Mouse (Mus musculus): ENCODE measurements around the gene Smarcc2.

Gene Smarcc2

DNA sequence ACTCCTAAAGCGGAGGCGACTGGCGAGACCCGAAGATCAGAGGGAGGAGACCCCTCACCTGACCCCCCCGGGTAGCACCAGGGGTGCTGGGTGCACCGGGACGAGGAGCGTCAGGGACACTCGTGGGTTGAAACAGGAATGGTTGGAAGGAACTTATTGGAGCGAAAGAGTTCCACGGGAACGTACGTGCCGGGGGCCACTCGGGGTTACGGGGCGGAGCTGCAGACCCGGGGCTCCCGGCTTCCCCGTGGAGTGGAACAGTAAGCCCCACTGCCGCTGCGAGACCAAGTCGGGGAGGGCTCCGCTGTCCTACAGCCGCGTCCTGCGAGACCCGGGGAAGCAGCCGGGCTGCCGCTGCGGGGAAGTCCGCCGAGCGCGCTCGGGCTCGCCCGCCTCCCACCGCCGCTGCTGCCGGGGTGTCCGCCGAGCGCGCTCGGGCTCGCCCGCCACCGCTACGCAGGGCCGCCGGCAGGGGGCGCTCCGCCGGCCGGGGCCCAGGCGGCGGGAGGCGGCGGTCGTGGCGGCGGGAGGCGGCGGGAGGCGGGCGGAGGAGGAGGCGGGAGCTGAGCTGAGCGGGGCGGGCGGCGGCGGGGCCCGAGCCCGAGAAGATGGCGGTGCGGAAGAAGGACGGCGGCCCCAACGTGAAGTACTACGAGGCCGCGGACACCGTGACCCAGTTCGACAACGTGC, at the start of gene Smarcc2:
Gene Smarcc2 (plus strand): TSS at position 530 of the 690 bp plus-strand sequence.
- DNase-seq (ENCODE audit: low spot score in 2 of 2), result peak; percentile 55 to 64

DNA sequence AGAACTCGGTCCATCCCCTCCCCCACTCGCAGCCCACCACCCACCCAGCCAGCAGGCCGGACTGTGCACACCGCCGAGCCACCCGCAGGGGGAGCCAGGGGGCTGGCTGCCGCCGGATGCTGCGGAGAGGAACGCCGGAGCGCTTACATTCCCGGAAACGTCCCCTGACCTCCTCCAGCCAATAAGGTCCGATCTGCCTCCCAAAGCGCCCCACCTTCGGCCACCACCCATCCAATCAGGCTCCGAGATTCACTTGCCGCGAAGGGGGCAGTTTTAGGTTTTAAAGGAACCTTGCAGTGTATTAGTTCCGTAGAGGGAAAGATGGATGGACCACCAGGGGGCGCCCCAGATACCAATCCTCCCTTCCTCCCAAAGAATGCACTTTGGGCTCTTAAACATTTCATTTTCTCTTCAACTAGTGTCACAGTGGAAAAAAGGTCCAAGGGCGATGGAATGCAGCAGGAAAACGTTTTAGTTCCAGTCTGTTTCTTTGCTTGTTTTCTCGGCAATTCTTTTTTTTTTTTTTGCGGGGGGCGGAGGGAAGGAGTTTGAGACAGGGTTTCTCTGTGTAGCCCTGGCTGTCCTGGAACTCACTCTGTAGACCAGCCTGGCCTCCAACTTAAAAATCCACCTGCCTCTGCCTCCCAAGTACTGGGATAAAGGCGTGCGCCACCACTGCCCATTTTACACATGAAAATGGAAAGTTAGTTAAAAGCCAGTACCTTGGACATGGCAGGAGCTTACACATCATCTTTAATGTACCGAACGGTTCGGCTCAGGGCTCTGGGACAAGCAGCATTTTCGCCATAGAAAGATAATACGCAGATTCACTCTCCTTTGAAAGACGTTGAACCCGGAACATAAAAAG, 49.1 kb upstream of the Smarcc2 start:
- DNase-seq (ENCODE audit: low spot score in 2 of 2), result peak; percentile 94 to 99

DNA sequence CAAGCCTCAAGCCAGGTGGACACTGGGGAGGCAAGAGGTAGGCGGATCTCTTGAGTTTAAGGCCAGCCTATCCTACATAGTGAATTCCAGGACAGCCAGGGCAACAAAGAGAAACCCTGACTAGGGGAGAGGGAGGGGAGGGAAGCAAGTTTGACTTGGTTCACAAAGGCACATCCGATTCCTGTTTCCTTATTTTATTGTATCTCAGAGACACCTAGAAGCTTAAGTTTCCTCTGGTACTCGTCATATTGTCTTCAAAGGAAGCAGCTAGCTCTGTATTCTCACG, 48.5 kb upstream of the Smarcc2 start:
- DNase-seq (ENCODE audit: low spot score in 2 of 2), result no peak

DNA sequence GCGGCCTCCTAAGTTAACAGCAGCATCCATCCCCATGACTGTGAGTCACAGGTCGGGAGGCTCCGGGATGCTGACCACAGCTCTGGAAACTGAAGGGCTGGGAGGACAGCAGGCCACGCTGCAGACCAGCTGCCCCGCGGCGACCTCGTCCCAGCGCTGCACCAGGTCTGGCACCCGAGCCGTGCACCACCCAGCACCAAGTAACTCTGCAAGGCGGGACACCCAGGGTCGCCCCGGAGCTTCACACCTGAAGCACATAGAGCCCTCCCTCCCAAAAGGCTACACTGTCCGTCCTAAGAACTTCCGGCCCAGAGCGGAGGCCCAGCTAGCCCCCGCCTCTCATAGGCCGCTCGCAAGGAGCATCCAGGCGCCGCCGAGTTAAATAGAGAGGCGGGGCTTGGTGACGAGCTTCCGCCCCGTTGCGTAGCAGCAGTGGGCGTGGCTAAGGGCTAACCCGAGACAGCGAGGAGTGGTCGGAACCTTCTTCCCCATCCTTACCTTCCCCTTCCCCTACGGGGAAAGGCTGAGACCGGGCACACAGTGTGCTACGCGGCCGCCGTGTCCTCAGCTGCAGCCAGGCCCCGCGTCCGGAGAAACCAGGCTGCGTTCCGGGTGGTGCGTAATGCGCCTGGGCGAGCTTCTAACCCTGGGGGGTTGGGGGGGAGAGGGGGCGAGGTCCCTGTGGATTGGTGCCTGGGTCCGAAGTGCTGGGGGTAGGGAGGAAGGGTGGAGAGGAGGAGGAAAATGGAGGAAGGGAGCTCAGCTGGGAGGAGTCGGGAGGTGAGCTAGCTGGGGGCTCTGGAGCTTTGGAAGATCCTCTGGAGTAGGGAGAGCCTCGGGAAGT, 47.6 kb upstream of the Smarcc2 start, which contains the start of the genes Nabp2 and Rnf41:
Gene Nabp2 (minus strand): TSS at position 282 of the 844 bp plus-strand sequence.
Gene Rnf41 (plus strand): TSS at position 447 of the 844 bp plus-strand sequence.
- peak; percentile 90 to 96 for DNase-seq (ENCODE audit: low spot score in 2 of 2)

DNA sequence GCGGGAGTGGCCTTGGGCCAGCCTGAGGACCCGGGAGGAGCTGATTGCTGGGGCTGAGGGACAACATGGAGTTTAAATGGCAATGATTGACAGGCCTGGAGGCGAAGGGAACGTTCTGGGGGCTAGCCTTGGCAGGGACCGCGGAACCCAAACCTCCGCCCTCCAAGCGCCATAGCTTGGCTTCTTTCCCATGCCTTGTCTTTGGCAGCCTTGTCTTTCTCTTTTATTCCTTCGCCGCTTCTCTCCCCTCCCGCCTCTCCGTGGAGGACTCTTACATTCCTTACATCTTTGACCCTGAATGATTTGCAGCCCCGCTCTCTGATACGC, 47.0 kb upstream of the Smarcc2 start:
- DNase-seq (ENCODE audit: low spot score in 2 of 2), result no peak

DNA sequence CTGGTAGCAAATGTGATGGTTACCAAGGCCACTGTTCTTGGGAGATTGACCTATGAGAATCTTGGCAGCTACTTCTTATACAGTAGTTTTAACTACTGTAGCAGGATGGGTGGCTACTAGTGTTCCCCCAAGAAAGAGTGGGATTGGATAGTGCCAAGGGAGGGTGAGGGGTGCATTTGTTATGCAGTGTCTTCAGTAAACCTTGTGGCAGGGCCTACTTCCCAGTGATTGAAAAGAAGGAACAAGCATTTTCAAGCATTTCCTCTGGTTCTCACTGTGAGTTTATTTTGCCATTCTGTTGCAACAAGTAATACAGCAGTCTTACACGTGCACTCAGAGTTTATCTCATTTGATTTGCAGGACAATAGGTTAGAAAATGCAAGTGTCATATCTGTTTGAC, 46.5 kb upstream of the Smarcc2 start:
- no peak for DNase-seq (ENCODE audit: low spot score in 2 of 2)

DNA sequence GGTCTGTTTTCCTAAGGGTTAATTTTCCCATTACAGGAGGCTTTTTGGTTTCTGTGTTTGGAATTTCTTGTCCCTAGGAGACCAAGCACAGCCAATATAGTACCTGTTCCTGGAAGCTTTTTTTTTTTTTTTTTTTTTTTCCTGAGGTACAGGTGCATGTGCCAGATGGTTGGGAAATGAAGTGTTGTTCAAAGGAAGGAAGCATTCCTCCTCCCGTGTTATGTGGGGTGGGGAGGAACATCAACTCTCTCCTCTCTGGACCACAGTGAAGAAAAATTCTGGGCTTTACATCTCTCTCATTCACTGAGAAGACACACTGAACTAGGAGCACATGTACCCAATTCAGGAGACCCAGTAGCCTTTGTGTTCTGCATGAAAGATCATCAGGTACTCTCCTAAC, 46.0 kb upstream of the Smarcc2 start:
- DNase-seq (ENCODE audit: low spot score in 2 of 2), result no peak

DNA sequence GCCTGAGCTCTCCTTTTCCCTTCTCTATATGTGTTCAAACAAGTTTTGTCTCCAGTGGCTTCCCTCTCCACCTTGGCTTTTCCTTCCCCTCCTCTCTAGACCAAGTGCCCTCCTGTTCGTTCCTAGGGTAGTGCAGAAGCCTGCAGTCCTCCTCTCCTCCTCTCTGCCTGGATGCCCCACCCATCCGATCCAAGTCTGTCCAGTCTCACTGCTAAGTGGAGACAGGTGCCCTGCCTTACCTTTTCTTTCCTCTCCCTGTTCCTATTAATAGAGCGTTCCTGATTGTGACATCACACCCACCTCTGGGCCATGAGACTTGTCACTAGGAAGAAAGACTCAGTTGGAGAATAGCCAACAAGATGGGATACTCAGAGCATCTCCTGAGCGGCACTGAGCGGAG, 44.2 kb upstream of the Smarcc2 start:
- no peak for DNase-seq (ENCODE audit: low spot score in 2 of 2)

DNA sequence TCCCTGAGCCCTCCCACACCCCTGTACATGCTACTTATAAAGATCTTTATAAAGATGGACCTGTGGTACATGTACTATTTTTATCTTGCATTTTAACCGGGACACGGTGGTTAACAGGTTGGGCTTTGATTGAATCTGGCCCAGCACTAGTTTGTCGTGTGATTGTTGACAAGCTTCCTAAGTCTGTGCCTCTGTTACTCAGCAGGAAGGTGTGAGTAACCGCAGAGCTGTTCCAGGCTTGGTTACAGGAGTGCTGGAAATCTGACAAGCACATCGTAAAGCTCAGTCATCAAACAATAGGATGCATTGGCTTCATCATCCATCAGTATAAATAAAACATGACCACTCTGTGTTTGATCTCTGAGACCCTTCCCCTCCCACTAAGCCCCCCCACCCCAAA, 36.6 kb upstream of the Smarcc2 start:
- no peak for DNase-seq (ENCODE audit: low spot score in 2 of 2)

DNA sequence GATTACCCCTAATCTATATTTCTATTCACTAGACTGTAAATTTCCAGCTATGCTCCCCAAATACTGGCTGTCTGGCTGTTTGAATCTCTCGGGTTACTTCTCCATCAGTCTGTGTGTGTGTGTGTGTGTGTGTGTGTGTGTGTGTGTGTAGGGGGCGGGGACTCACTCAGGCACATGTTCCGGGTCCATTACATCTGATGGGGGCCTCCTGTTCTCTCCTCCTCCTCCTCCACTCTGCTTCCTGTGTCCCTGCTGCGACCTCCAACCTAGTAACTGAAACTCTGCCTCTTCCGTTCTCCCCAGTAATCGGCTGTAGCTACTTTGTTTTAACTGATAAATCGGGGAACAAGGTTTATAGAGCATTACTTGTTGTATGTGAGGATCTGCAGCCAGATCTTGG, 34.4 kb upstream of the Smarcc2 start:
- no peak for DNase-seq (ENCODE audit: low spot score in 2 of 2)

DNA sequence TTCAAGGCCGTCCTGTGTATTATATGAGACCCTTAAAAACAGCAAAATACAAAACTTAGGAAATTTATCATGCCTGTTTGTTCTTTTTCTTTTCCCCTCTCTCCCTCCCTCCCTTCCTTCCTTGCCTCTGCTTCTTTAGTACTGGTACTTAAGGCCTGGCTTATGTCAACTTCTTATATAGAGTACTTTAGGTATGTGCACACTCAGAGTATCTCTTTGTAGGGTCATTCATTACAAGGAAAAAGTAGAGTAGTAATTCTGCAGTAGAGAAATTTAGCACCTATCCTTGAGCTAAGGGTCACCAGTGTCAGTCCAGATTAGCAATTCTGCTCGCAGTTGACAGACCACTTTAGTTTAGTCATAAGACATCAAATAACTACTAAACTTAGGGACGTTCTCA, 33.8 kb upstream of the Smarcc2 start:
- no peak for DNase-seq (ENCODE audit: low spot score in 2 of 2)

DNA sequence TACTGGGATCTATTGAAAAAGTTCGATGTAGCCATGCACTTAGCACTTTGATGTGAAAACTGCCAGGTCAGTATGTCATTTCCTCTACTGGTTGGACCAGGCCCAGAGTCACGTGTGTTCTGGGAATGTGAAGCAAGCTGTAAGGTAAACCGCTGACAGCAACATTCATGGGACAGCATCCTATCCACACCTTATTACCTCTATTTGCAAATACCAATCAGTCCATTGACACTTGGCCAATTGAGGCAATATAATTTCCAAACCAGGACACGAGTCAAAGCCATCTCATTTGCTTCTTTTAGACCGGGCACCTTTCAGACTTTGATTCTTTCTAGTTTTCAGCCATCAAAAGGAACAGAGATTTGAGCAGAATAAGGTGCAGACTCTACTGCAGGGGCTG, 30.0 kb upstream of the Smarcc2 start:
- DNase-seq (ENCODE audit: low spot score in 2 of 2), result no peak

DNA sequence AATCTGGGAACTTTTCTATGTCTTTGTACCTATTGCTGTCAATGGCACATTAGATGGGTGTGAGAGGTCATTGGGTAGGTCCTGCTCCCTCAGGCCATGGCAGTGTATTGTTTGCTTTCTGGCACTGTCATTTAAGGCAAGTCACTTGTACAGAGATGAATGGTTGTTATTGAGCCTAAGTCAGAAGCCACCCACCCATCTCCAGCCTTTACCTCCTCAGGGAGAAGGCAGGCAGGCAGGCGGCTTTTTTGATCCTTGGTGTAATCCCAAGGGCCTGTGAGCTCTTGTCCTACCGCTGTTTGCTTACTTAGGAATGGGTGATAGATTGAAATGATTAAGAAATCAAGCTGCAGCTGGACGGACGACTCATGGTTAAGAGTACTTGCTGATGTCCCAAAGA, 29.6 kb upstream of the Smarcc2 start:
- DNase-seq (ENCODE audit: low spot score in 2 of 2), result no peak

DNA sequence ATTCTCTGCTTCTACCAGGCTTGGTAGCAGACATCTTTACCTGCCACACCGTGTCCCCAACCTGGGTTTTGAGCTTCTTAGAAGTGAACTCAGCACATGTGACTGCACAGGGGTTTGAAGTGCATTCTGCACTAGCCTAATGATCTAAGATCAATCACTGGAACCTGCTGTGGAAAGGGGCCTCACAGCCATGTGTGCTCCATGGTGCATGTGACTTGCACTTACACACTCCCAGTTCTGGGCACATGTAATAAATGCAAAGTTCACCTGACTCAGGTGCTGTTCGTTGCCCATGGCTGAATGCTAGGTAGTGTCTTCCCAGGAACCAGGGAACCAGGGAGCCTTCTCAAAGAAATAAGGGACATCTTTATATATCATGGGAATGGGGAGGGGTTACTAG, 25.6 kb upstream of the Smarcc2 start:
- DNase-seq (ENCODE audit: low spot score in 2 of 2), result no peak

DNA sequence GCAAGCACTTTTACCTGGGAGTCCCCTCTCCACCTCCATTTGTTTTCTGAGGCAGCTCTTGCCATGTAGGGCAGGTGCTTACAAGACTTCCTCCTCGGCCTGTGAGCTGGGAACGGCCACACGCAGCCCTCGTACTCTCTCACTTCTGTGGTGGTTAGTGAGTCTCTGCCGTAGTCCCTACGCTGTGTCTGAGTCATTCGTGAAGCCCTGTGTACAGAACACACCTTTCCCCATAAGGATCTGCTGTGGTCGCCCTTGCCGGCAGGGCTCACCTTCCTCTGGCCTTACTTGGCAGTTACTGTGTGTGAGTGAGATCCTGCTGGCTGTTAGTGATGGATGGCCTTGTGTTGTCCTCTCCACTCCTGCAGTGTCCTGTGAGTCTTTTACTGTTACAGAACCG, 24.4 kb upstream of the Smarcc2 start:
- DNase-seq (ENCODE audit: low spot score in 2 of 2), result no peak

DNA sequence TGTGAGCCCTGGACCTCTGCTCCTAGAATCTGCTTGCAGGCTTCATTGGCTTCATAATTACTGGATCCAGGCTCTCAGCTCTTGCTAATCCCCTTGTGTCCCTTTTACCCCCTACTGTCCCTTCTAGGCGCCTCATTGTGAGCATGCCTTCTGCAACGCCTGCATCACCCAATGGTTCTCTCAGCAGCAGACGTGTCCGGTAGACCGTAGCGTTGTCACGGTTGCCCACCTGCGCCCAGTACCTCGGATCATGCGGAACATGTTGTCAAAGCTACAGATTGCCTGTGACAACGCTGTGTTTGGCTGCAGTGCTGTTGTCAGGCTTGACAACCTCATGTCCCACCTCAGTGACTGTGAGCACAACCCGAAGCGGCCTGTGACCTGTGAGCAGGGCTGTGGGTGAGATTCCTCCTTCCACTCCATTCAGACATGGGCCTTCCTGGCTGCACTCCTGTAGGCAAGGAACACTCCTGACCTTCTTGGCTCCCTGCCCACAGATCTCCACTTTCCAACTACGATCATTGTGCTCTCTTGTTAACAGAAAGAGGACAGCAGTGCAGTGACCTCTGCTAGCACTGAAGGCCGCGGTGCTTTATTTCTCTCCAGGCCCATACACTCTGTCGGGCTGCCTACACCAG, 23.7 kb upstream of the Smarcc2 start:
- no peak for DNase-seq (ENCODE audit: low spot score in 2 of 2)

DNA sequence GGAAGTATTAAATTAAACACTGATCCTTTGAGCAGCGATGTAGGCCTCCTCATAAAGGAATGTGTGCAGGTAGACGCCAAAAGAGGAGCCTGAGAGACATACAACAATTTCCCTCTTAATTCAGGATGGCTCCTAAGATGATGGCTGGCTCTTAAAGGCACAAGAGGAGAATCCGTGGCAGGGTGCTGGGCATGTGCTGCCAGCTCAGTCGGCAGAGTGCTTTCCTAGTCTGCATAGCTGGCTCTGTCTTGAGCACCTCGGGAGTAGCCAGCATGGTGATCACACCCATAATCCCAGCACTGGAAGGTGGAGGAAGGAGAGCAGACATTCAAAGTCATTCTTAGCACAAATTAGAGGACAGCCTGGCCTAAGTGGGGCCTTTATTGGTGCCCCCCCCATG, 23.2 kb upstream of the Smarcc2 start:
- DNase-seq (ENCODE audit: low spot score in 2 of 2), result no peak

DNA sequence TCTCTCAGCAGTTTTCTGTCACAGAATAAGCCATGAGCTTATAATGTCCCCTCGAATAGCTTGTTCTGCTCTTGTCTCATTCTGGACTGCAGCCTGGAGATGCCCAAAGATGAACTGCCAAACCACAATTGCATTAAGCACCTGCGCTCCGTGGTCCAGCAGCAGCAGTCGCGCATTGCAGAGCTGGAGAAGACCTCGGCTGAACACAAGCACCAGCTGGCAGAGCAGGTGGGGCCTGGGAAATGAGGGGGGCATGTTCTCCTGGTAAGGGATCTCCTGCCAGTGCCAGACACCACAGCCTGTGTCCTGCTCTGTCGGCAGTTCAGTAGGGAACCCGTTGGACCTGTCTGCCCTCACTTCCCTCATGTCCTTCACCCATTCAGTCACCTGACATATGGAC, 22.7 kb upstream of the Smarcc2 start:
- no peak for DNase-seq (ENCODE audit: low spot score in 2 of 2)

DNA sequence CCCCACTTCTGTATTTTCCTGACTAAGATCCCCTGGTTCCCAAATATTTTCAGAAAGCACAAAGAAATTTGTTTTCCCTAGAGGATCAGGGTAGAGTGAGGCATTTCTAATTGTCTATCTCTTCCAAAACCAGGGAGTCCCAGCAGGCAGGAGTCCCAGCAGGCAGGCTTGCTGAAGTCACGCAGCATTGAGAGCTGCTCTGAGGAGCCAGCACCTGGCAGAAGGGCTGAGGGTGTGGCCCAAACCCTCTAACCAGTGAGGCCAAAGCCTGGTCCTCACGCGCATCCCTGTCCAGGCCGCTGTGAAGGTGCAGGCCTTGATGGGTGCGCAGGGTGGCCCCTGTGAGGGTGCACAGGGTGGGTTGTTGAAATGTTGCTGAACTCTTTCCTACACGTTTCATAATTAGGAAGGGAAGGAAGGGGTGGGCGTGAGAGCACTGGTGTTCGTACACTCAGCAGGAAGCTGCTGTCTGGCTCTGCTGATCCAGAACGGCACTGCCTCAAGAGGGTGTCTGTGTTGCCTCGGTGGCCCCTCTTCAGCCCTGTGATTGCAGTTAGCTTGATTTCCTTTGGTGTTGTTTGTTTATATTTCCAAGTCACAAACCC, 20.3 kb upstream of the Smarcc2 start:
- DNase-seq (ENCODE audit: low spot score in 2 of 2), result peak in 1 of 2 experiments; percentile 46

DNA sequence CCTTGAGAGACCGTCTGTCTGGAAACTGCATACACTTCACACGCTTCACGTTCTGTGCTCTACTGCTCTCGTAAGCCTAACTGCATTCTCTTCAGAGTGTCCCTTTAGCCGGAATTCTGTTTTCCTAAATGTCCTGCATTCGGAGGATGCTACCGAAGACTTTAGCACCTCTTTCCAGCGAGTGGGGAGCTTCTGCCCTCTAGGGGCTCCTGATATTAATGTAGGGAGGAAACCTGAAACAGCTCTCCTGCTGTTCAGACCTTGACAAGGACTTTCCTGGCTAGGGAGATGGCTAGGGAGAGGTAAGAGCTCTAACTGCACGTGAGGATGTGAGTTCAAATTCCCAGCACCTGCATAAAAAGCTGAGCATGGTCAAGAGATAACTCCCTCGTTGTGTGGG, 18.6 kb upstream of the Smarcc2 start:
- DNase-seq (ENCODE audit: low spot score in 2 of 2), result no peak

DNA sequence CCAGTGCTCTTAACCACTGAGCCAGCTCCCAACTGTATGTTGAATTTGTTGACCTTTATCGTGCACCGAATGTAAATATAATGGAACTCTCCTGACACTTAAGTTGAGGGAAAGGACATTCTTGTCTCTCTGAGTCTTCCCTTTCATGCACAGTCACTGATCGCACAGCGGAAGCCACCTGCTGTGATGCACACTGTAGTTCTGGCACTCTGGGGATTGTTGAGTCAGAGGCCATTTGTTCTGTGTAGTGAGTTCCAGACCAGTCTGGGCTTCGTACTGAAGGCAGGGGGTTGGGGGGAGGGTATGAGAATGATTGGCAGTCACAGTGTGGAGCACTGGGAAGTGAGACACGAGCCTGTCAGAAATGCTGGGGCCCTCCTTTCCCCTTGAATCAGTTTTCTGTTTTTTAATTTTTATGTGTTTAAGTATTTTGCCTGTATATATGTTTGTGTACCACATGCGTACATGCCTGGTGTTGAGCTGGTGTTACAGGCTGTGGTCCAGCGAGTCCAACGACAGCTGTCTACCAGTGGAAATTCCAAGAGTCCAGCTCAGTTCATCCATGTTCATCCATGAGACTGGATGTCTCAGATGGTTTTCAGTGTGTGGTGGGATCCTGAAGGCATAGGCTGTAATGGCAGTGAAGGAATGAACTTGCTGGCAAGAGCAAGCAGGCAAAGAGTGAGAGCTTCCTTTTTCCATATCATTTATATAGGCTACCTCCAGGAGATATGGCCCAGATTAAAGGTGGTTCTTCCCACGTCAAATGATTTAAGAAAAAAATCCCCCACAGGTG, 17.5 kb upstream of the Smarcc2 start:
- DNase-seq (ENCODE audit: low spot score in 2 of 2), result no peak
